Mouse (Mus musculus) heart, postnatal 0 days (tissue): Measurements from ENCODE around the gene Ctdspl. TPM values are rescaled to one million over a fixed set of nuclear protein-coding genes. Genes with fewer than 3 reads are reported as not detected.

Source experiments
- ATAC-seq: fragments of 200-750 bp; cut with Nextera tagmentation; 2 replicates; pipeline ENCODE4 v1.8.0; 2017; ENCODE audit warnings: low read depth, moderate number of reproducible peaks, moderate library complexity; ENCODE audit not compliant: insufficient read depth
- DNase-seq: peaks from one replicate; pipeline ENCODE4 v3.0.0-alpha.2; 2016; ENCODE audit warnings: low spot score
- H3K27ac ChIP-seq: fragments of 300-500 bp; sonication (generic); 2 replicates; pipeline ENCODE4 v1.5.1; 2014; ENCODE audit warnings: low read depth, mild to moderate bottlenecking
- H3K27me3 ChIP-seq: fragments of 300-500 bp; sonication (generic); 2 replicates; pipeline ENCODE4 v1.6.1; 2014; ENCODE audit warnings: low read length, mixed read lengths; ENCODE audit not compliant: control insufficient read depth, insufficient read depth
- H3K36me3 ChIP-seq: fragments of 300-500 bp; sonication (generic); replicated peaks from 2 replicates; pipeline ENCODE4 v1.6.1; 2014; ENCODE audit warnings: low read length, mixed read lengths; ENCODE audit not compliant: control insufficient read depth, insufficient read depth
- H3K4me1 ChIP-seq: fragments of 300-500 bp; sonication (generic); 2 replicates; pipeline ENCODE4 v1.6.1; 2014; ENCODE audit warnings: antibody characterized with exemption; ENCODE audit not compliant: control insufficient read depth, insufficient read depth
- H3K4me2 ChIP-seq: fragments of 300-500 bp; sonication (generic); 2 replicates; pipeline ENCODE4 v1.6.1; 2014; ENCODE audit warnings: low read depth, mild to moderate bottlenecking, low read length, moderate library complexity
- H3K4me3 ChIP-seq: fragments of 300-500 bp; sonication (generic); 2 replicates; pipeline ENCODE4 v1.5.1; 2014; ENCODE audit warnings: low read depth, low read length
- H3K9ac ChIP-seq: fragments of 300-500 bp; sonication (generic); replicated peaks from 2 replicates; pipeline ENCODE4 v1.6.1; 2014; ENCODE audit warnings: low read depth, low read length, mixed read lengths
- H3K9me3 ChIP-seq: fragments of 300-500 bp; sonication (generic); replicated peaks from 2 replicates; pipeline ENCODE4 v1.6.1; 2016; ENCODE audit warnings: low read length; ENCODE audit not compliant: control insufficient read depth
- CTCF ChIP-seq: IDR thresholded peaks from 2 replicates; pipeline ENCODE4 v1.5.1; 2016; ENCODE audit warnings: antibody characterized with exemption, control low read depth, low read depth
- EP300 ChIP-seq: IDR thresholded peaks from 2 replicates; pipeline ENCODE4 v1.6.1; 2016; ENCODE audit warnings: antibody characterized with exemption, low read depth
- WGBS: fragments of 180-500 bp; shearing (Covaris S2); extraction: QIAGEN DNeasy Blood & Tissue Kit; methylation state at CpG from one replicate; pipeline ENCODE4 v1.1.7; 2014; 5-methylcytosine and 5-hydroxymethylcytosine counted together
- microRNA-seq: library from miRNA; unstranded; fragments of <30 nt; microRNA quantifications from one replicate; pipeline ENCODE4, GENCODE M21; 2016
- polyA plus RNA-seq: library from polyadenylated mRNA; unstranded; fragments of >200 nt; fragmentation: Nextera tagmentation; extraction: Ambion mirVana; gene quantifications from 2 replicates; pipeline ENCODE4 v1.2.1, GENCODE M21; 2015
- total RNA-seq: library from RNA; depleted of rRNA; stranded (reverse); fragments of >200 nt; gene quantifications from 2 replicates; pipeline ENCODE4 v1.2.3, GENCODE M21; 2014; ENCODE audit warnings: low replicate concordance; rRNA removed

Gene Ctdspl
- total and polyA plus RNA-seq, 2 experiments from 2014 or later = 4.3 to 12.6 TPM

DNA sequence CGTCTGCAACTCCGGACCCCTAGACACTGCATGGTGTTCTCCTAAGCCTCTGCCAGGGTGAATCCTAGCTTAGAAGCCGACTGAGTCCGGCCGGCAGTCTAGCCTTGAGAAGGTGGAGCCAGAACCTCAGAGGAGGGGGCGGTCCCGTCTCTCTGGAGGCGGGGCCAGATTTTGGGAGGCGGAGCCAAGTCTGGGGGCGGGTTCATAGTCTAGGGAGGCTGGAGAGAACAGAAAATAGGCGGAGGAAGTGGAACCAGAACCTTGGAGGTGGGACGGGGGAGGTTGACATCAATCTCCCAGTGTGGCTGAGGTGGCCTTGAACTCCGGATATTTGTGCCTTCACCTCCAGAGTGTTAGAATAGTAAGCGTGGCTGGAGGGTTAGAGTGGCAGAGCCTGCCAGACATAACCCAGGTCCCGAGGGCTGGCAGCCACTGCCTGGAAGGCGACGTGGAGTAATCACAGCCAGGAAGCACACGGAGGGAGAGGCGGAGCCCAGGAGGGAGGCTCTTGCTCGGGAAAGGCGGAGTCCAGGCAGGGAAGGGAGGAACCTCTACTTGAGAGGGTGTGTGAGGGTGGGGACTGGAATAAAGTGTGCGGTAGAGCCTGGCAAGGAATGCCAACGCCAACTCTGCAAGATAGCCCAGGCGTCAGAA lies 162.0 kb downstream of the Ctdspl start:
- Histone ChIP-seq H3K36me3 (no peaks in the 10 kb centered on the region), H3K4me2 (peak overlapping the region; percentile 55), H3K27me3 (no peaks in the 10 kb centered on the region), H3K4me1 (peaks cover 36% of the 10 kb centered on the region), H3K27ac (peak overlapping the region; percentile 73), H3K4me3 (peak overlapping the region; percentile 38), H3K9ac (no peak overlapping the region), H3K9me3 (no peaks in the 10 kb centered on the region)
- 2% methylated on average over 24 of the region's 24 CpGs for WGBS
- TF ChIP-seq EP300 (no peak), CTCF (no peak)
- peak; percentile 88 for DNase-seq
- peak; percentile 69 for ATAC-seq

GRCm38 (mm10) chr9:119089437-119089836 lies 163.2 kb downstream of the Ctdspl start:
- no peaks in the 10 kb centered on the region for H3K27me3 ChIP-seq
- no peak overlapping the region for H3K4me3 ChIP-seq
- H3K9me3 ChIP-seq = no peaks in the 10 kb centered on the region
- H3K36me3 ChIP-seq = no peaks in the 10 kb centered on the region
- TF ChIP-seq CTCF (no peak), EP300 (no peak)
- DNase-seq (no peak), ATAC-seq (no peak)
- H3K4me2 ChIP-seq = no peak overlapping the region
- no peak overlapping the region for H3K9ac ChIP-seq
- 84% methylated on average over 7 of the region's 7 CpGs for WGBS
- H3K27ac ChIP-seq = no peak overlapping the region
- peaks cover 42% of the 10 kb centered on the region for H3K4me1 ChIP-seq

GRCm38 (mm10) chr9:119090462-119090861 lies 164.2 kb downstream of the Ctdspl start:
- no peak for DNase-seq
- H3K4me2 ChIP-seq = no peak overlapping the region
- TF ChIP-seq EP300 (no peak), CTCF (no peak)
- no peak overlapping the region for H3K9ac ChIP-seq
- WGBS = 82% methylated on average over 5 of the region's 5 CpGs
- H3K9me3 ChIP-seq = no peaks in the 10 kb centered on the region
- H3K4me3 ChIP-seq = no peak overlapping the region
- no peaks in the 10 kb centered on the region for H3K36me3 ChIP-seq
- H3K27ac ChIP-seq = no peak overlapping the region
- no peaks in the 10 kb centered on the region for H3K27me3 ChIP-seq
- H3K4me1 ChIP-seq = peaks cover 38% of the 10 kb centered on the region
- no peak for ATAC-seq

DNA sequence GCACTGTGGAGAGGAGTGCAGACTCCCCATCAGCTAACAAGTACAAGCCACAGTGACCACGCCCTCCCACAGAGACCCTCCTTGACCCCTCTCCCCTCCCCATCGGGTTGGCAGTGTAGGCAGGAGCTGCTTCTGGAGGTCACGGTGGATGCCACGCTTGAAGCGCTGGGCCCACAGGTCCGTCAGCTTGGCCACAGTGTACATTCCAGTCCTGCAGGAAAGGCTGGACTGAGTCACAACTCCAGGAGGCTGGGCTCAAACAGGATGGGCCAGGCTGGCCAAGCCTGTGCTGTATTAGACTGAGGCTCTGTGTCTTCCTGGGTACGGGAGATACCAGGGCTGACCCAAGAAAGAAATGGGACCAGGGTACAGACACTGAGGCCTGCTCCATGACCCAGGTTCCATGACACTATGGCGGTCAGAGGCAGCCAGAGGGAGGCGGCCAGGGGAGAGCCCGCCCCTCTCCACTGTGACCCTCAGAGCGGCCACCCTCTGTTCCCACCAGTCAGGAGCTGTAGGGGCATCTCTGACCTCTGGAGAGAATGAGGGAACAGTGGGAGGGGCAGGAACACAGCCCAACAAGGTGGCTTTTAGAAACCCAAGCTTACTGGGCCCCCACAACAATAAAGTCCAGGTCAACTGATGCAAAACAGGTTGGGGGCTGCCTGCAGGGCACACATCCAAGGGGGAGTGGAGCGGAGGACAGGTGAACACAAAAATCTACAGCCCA lies 165.5 kb downstream of the Ctdspl start:
- Histone ChIP-seq H3K4me3 (peak overlapping the region; percentile 63; the same call in 1 of the 2 replicates), H3K4me2 (peak overlapping the region; percentile 72), H3K9me3 (no peaks in the 10 kb centered on the region), H3K36me3 (no peaks in the 10 kb centered on the region), H3K4me1 (peaks cover 27% of the 10 kb centered on the region), H3K27ac (no peak overlapping the region), H3K27me3 (no peaks in the 10 kb centered on the region), H3K9ac (0 out of 2 replicates have a peak overlapping the region, but pooled peaks have one; percentile 22)
- DNase-seq = no peak
- ATAC-seq = no peak
- WGBS = 67% methylated on average over 12 of the region's 12 CpGs
- TF ChIP-seq EP300 (no peak), CTCF (no peak)

DNA sequence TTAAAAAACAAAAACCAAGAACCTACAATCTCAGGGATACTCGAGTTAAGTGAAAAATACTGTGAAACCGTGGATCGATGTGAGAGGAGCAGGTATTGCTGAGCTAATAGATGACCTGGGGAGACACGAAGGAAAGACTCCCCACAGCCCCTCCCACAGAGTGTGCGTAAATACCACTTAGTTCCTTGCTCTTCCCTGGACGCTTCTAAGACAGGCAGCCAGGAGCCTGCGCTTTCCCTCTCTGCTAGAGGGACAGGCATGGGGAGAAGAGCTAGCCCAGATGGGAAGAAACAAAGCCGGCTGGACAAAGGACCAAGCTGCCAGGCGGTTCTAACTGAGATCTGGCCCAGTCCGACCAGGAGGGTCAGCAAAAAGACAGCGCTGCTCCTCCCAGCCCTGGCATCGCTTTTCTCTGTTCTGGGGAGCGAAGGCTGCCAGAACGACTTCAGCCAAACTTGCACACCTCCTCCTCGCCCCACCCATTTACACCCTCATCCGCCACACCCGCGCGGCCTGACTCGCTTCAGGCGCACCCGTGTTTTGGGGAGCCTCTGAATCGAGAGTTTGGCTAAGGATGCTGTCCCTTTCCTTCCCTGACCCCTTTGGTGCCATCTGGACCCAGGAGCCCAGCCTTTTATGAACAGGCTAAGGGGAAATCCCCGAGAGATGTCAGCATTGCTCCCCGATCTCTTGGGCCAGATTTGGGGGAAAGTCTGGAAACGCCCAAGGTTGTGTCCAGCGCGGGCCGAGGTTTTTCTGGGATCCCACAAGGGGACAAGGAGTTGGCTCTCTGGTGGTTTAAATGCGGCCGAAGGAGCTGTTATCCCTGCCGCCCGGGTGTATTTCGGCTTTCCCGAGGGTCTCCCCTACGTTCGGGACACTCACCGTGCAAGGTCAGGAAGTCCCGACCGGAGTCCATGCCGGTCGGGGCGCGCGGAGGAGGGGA lies 166.5 kb downstream of the Ctdspl start:
- H3K9ac ChIP-seq = peak overlapping the region; percentile 68
- WGBS = 4% methylated on average over 45 of the region's 45 CpGs
- H3K4me3 ChIP-seq = peak overlapping the region; percentile 63
- H3K4me1 ChIP-seq = peaks cover 24% of the 10 kb centered on the region
- peak overlapping the region; percentile 78 for H3K27ac ChIP-seq
- DNase-seq (peak; percentile 41), ATAC-seq (no peak)
- TF ChIP-seq CTCF (no peak), EP300 (no peak)
- H3K36me3 ChIP-seq = no peaks in the 10 kb centered on the region
- H3K27me3 ChIP-seq = no peaks in the 10 kb centered on the region
- peak overlapping the region; percentile 72 for H3K4me2 ChIP-seq
- H3K9me3 ChIP-seq = no peaks in the 10 kb centered on the region

Small RNA genes lying within 50 kb of the gene (microRNA-seq; reads per million reads assigned to microRNA genes)
- gene Mir26a-1 = 14.1 reads per million, percentile 34 among the genes with 10 or more reads in this experiment

Other genes with a start within 250 kb of the Ctdspl start
- 4.8 and 12.6 TPM in 2 replicates for gene Vill, start 126.3 kb downstream of the Ctdspl start, total RNA-seq
- 3.8 and 4.4 TPM in 2 replicates for gene Vill, start 126.3 kb downstream of the Ctdspl start, polyA plus RNA-seq
- gene Plcd1, start 167.0 kb downstream of the Ctdspl start, total RNA-seq = 21.1 and 27.1 TPM in 2 replicates
- 12.9 and 14.6 TPM in 2 replicates for gene Plcd1, start 167.0 kb downstream of the Ctdspl start, polyA plus RNA-seq
- 5.0 TPM in 1 of 2 replicates, not detected in the other for gene Dlec1, start 176.0 kb downstream of the Ctdspl start, total RNA-seq
- gene Dlec1, start 176.0 kb downstream of the Ctdspl start, polyA plus RNA-seq = 0.15 and 0.21 TPM in 2 replicates
- gene Acaa1b, start 230.6 kb downstream of the Ctdspl start, total RNA-seq = 0.27 TPM in 1 of 2 replicates, not detected in the other
- gene Acaa1b, start 230.6 kb downstream of the Ctdspl start, polyA plus RNA-seq = 0.15 and 0.30 TPM in 2 replicates
- gene Gm47289, start 232.7 kb downstream of the Ctdspl start, total RNA-seq = not detected in 2 replicates
- not detected in 2 replicates for gene Gm47289, start 232.7 kb downstream of the Ctdspl start, polyA plus RNA-seq